Mouse (Mus musculus): ENCODE measurements around the gene Col23a1.
"Not testable (repeated sequence)": the region's sequence is repeated elsewhere in the genome, so short reads cannot be mapped to it uniquely, and the experiment has no call there.

Gene Col23a1

GRCm38 (mm10) chr11:51627425-51627824 lies 337.7 kb downstream of the Col23a1 start:
- DNase-seq = no peak

DNA sequence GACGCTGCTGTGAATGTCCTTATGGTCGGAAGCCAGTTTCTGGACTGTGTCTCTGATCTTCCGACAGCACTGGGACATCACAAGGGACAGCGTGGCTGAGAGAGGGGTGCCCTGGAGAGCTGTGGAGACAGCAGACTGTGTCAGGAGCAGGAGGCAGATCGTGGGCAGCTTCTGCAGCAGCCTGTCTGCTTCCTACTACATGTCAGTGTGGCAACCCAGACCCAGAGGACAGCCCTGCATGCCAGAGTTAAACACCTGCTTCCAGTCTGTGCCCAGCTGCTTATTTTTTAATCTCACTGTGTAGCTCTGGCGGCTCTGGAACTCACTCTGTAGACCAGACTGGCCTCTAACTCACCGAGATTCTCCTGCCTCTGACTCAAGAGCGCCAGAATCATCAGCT lies 338.2 kb downstream of the Col23a1 start:
- DNase-seq = no peak

- DNase-seq = no peak
Observed at GRCm38 (mm10) chr11:51629651-51630314, 340.1 kb downstream of the Col23a1 start.

GRCm38 (mm10) chr11:51632130-51632753 lies 342.5 kb downstream of the Col23a1 start:
- peak; percentile 91 for DNase-seq

- DNase-seq = not testable (repeated sequence)
Observed at GRCm38 (mm10) chr11:51633200-51633599, 343.5 kb downstream of the Col23a1 start.
